Mouse (Mus musculus) bone marrow macrophage, adult 2 months (primary cell): ENCODE measurements around the gene Arrb1.

Source experiments
- CTCF ChIP-seq: IDR thresholded peaks from 2 replicates; pipeline ENCODE4 v1.5.1; 2012; ENCODE audit warnings: low read depth, mild to moderate bottlenecking, low read length, moderate library complexity
- POLR2A ChIP-seq: IDR thresholded peaks from 2 replicates; pipeline ENCODE4 v1.6.1; 2012; ENCODE audit warnings: mild to moderate bottlenecking, low read depth, low read length, borderline replicate concordance

GRCm38 (mm10) chr7:99573351-99573750, 38.1 kb downstream of the Arrb1 start:
- TF ChIP-seq POLR2A = no peak
- TF ChIP-seq CTCF = no peak
